Mouse (Mus musculus): ENCODE measurements around the gene Misp.

Misp gene

DNA sequence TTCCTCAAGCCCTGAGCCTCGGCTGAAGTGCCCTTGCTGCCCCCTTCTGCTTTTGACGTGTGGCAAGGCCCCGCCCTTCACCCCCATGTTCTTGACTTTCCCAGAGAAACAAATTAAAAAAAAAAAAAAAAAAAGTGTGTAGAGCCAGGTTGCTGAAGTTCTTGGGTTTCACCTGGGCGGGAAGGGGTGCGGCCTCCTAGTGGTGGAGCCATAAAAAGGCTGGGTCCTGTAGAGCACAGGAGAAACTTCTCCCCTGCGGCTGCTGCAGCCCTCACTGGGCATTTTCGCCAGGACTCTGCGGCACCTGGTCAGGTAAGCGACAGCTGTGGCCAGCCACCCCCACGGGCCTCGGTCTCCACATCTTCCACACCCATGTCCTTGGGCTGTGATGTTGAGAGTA lies at the start of gene Misp:
Misp (plus strand) TSS at position 208 of the 400 bp plus-strand sequence.
- in situ Hi-C loops (cut with MboI, MseI): no loop called here

DNA sequence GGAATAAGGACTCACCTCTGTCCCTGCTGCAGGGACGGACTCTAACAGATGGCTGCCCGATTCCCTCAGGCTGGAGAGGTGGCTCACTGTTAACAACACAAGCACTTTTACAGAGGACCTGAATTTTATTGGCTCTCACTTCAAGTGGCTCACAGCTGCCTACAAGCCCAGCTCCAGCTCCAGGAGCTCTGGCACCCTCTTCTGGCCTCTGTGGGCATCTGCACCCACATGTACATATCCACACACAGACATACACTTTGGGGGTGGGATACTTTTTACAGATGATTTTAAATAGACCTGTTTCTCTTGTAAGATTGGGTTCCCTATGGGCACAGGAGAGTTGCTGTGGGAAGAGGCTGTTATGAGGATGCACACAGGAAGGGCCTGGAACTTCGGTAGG lies 48.5 kb upstream of the Misp start:
- in situ Hi-C loops (cut with MboI, MseI): no loop called here

DNA sequence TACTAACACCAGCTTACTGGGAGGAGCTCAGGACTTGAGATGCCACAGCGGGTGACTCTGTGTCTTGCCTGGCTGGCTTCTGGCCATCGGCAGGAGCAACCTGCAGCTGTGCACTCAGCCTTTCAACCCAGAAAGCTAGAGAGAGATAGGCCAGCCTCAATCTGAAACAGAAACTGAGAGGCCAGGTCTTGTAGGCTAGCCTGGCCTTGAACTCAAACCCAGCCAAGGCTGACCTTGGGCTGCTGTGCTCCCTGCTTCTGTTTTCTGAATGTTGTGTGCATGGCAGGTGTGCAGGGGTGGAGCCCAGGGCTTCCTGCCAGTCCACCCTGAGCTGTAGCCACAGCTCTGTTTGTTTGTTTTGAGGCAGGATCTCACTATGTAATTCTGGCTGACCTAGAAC lies 47.6 kb upstream of the Misp start:
- in situ Hi-C loops (cut with MboI, MseI): no loop called here

DNA sequence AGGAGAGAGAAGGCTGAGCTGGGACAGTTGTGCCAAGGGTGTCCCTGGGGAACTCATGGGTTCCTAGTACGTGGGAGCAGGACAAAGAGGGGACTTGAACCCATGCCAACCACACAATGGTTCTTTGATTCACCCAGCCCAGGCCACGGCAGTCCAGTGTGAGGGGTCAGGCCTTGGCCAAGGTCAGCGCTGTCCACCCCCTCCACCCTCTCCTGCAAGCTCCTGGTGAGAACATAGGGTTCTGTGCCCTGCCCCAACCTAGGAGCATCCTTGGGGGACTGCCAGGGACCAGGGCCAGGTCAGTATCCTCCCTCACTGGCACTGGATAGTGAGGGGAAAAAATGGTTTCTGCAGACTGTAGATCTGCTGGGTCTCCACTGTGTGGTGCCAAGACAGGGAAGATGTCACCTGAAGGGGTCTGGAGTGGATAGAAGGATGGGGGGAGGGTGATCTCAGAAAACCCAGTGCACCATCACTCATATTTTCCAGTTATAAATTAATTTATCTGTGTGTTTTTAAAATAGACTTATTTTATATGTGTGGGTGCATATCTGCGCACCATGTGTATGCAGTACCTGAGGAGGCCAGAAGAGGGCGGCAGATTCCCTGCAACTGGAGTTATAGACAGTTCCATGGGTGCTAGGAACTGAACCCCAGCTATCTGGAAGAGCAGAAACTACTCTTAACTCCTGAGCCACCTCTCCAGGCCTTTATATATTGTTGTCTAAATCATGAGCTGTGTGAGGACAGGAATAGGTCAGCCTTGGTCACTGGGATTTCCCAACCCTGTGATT lies 46.1 kb upstream of the Misp start:
- in situ Hi-C loops (cut with MboI, MseI): no loop called here

DNA sequence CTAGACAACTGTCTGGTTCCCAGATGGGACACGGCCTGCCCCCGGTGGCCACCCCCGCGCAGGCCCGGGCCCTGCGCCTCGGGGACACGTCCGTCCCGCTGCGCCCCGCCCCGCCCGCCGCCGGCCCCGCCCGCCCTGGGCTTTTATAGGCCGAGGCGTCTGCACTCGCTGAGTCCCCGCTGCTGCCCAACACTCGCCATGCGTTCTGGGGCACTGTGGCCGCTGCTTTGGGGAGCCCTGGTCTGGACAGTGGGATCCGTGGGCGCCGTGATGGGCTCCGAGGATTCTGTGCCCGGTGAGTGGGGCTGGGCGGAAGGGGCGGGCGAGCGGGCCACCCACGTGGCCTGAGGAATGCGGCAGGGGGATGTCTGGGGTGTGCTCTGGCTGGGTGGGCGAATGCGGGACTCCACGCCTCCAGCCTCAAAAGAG lies 43.7 kb upstream of the Misp start, which contains the start of gene Fstl3:
Fstl3 (plus strand) TSS at position 170 of the 429 bp plus-strand sequence.
- in situ Hi-C loops (cut with MboI, MseI): no loop called here

DNA sequence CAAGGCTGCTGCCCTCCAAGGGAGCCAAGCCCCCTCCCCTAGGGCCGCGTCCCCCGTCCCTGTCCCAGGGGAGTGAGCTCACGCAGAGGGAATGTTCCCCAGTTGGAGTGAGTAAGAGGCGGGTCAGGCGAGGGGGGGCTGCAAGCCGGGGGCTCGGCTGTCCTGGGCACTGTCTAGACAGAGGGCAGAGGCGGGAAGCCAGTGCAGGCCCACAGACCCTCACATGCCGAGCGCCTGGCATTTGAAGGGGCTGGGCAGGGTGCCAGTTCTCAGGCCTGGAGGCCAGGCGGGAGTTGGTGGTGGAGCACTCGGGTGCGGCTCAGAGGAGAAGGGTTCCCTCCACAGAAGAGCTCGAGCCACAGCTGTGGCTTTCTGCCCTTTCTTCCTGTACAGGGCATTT lies 42.8 kb upstream of the Misp start:
- in situ Hi-C loops (cut with MboI, MseI): no loop called here

DNA sequence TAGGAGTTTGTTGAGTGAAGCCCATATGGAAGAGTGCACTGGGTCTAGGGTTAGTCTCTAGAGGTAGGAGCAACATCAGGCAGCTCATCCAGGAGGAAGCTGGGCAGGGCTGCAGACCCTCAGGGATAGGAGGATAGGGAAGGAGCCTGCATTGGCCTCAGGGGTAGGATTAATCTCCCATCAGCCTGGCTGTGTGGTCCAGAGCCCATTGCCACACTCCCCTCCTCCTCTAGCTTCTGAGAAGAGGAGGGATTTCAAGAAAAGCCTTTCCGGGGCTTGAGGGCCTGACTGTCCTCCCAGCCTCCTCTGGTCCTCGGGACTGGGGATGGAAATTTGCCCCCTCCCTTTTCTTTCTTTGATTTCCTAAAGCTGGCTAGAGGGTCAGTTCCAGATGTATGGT lies 41.6 kb upstream of the Misp start:
- in situ Hi-C loops (cut with MboI, MseI): no loop called here

DNA sequence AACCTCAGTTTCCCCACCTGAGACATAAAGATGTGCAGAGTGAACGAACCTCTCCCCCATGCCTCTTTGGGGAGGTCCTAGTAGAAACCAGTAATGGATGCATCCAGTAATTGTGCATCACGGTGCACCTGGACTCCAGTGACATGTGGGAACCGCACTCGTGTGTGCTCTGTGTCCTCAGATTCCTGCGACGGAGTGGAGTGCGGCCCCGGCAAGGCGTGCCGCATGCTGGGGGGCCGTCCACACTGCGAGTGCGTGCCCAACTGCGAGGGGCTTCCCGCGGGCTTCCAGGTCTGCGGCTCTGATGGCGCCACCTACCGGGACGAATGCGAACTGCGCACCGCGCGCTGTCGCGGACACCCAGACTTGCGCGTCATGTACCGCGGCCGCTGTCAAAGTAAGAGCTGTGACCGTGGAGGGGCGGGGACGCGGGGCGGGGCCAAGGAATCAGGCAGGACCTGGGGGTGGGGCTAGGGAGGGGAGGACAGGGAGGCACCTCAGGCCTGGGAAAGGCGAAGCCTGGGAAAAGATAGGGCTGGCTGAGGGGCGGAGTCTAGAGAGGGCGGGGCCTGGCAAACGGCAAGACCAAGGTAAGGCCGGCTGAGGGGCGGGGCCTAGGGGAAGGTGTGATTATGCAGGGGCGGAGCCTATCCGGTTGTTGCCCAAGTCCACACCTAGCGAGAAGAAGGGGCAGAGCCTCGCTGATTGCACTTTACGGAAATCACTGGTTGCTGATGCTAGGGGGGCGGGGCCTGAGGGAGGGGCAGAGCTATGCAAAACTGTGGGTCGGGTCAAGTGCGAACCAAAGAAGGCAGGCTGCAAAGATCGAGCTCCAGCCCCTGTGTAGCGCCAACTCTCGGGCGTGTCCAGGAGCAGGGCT lies 40.8 kb upstream of the Misp start:
- in situ Hi-C loops (cut with MboI, MseI): loop anchor here (5.0 kb wide), 1 partner anchor 88 kb away; no protein-coding TSS in a partner anchor

DNA sequence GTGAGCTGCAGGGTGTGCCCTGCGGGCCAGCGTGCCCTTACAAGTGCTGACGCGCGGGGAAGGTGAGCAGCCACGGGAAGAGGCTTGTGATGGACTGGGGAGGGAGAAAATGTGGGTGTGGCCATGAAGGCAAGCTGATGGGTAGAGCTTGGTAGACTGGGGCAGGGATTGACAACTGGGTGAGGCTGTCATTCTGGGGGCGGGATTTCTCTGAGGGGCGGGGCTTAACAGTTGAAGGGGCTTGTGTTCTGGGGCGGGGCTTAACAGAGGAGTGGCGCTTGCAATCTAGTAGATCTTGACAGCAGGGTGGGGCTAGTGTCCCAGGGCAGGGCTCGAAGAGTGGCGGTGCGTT lies 40.1 kb upstream of the Misp start:
- in situ Hi-C loops (cut with MboI, MseI): loop anchor here (5.0 kb wide), 1 partner anchor 88 kb away; no protein-coding TSS in a partner anchor

DNA sequence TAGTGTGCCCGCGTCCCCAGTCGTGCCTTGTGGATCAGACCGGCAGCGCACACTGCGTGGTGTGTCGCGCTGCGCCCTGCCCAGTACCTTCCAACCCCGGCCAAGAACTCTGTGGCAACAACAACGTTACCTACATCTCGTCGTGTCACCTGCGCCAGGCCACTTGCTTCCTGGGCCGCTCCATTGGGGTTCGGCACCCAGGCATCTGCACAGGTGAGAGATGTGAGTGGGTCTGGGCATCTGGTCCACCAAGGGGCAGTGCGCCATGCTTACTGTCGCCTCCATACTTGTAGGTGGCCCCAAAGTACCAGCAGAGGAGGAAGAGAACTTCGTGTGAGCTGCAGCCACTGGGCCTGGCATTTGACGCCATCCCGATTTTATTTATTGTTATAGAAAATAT lies 39.6 kb upstream of the Misp start:
- in situ Hi-C loops (cut with MboI, MseI): loop anchor here (5.0 kb wide), 1 partner anchor 89 kb away; no protein-coding TSS in a partner anchor

DNA sequence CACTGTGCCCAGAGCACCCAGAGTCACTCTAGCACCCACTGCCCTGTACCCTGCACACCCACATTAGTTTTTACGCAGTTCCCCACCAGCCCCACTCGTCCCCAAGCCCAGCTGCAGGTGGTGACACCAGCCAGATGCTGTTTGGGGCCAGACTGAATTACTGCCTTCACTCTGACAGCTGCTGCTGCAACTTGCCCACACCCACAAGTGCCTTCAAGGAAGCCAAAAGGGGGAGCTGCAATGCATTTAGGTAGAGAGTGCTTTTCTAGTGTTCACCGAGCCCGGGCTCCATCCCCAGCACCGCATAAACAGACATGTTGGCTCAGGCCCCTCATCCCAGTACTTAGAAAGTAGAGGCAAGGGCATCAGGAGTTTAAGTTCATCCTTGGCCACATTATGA lies 38.8 kb upstream of the Misp start:
- in situ Hi-C loops (cut with MboI, MseI): loop anchor here (5.0 kb wide), 1 partner anchor 90 kb away; no protein-coding TSS in a partner anchor

DNA sequence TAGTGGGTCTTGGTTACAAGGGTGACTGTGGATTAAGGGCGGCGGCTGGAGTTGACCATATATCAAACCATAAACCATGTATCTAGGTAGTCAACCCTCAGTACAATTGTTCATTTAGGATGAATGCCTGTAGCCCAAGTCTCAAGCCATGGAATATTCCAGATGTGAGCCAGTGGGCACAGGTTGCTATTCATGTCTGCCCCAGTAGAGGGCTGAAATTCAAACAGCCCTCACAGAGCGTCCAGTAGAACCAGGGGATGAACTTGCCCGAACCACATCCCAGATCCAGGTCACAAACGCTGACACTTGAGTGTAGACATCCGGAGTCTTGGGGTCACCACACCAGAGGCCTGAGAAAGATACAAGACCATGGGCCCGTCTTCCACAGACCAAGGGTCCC lies 37.7 kb upstream of the Misp start:
- in situ Hi-C loops (cut with MboI, MseI): loop anchor here (5.0 kb wide), 1 partner anchor 91 kb away; no protein-coding TSS in a partner anchor

DNA sequence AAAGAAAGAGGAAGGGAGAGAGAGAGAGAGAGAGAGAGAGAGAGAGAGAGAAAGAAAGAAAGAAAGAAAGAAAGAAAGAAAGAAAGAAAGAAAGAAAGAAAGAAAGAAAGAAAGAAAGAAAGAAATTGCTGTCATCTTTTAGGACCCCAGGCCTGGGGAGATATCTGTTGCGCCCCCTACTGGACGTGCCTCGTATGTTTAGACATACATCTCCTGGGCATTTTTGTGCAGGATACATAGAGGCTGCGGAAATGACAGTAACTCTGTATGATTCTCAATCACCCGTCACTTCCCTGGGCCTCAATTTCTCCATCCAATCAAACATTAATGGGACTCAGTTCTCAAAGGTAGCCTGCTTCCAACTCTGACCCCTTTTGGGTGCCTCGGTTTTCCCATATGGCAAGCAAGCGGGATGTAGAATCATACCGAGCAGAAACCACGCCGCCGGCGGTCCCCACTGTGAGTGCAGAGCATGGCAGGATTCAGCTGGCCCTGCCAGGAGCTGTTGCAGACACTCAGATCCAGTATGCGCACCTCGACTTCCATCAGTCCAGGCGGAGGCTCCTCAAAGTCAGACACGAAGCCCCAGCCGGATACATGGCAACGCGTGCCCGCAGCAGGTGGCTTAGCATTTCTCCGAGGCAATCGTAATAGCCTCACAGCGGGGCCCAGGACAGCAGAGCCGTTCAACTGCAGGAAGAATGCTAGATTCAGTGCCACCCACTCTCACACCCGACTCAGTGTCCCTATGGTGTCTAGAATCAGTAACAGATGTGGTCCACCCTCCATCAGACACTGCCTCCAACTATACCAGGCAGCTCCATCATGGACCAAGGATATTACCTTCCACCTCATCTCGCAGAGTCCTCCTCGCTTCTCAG lies 36.6 kb upstream of the Misp start:
- in situ Hi-C loops (cut with MboI, MseI): loop anchor here (5.0 kb wide), 1 partner anchor 92 kb away; no protein-coding TSS in a partner anchor

DNA sequence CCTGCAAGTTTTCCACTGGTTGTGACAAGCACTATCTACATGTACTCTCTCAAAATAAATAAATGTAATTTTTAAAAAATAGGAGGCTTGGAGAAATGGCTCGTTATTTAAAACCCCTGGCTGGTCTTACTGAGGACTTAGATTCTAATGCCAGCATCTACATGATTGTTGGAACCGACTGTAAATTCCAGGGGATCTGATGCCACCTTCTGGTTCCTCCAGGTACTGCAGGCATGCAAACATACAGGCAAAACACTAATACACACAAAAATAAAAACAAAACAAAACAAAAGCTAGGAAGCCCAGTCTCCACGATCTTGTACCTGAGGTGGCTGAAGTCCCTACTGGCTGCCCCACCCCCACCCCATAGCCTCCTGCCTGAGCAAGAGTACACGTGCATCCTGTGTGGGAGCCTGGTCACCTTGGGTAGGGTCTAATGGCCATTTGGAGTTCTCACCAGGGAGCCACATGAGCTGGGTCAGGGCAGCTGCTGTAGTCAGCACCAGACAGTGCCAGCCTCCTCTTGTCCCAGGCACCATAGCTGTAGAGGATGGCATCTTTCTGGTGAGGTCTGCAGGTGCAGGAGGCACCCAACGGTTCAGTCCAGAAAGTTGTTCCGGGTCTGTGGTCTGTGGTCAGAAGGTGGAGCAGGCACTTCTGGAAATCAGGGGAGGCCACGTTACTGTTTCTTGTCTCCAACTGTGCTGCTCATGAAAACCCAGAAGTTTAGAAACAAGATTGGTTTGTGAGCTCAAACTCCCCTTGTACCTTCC lies 32.2 kb upstream of the Misp start:
- in situ Hi-C loops (cut with MboI, MseI): loop anchor here (5.0 kb wide), 1 partner anchor 76 kb away; no protein-coding TSS in a partner anchor

DNA sequence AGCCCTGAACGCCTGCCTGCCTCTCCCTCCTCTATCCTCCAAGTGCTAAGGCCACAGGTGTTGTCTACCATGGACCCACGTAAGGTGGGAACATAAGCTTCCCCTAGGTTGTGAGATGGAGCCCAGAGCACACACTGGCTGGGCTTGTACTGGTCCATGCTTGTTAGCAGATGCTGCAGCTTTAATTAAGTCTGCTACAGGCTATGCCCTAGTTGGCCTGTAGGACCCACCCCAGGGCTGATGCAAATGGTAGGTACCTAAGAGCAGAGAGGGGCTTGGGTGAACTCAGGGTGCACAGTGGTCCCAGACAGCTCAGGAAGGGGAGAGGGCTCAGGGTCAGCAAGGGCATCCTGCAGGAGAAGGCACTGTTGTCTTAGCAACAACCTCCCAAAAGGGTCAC lies 31.2 kb upstream of the Misp start:
- in situ Hi-C loops (cut with MboI, MseI): loop anchor here (5.0 kb wide), 1 partner anchor 77 kb away; no protein-coding TSS in a partner anchor

DNA sequence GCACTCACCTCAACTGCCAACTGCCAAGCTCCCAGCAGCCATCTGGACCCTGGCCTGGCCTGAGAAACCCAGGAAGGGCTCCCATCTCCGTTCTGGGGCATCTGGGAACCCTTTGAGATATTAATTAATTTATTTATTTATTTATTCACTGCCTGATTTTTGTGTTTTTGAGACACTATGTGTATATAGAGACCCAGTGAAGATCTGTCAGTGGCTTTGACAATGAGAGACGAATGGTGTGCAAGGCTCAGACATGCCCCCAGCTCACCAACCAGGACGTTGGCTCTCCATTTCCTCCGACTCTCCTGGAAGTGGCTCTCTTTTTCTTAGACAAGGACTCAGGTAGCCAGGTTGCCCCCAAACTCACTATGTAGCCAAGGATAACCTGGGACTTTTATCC lies 29.9 kb upstream of the Misp start, which contains the start of gene Prss57:
Prss57 (minus strand) TSS at position 101 of the 400 bp plus-strand sequence.
- in situ Hi-C loops (cut with MboI, MseI): no loop called here

DNA sequence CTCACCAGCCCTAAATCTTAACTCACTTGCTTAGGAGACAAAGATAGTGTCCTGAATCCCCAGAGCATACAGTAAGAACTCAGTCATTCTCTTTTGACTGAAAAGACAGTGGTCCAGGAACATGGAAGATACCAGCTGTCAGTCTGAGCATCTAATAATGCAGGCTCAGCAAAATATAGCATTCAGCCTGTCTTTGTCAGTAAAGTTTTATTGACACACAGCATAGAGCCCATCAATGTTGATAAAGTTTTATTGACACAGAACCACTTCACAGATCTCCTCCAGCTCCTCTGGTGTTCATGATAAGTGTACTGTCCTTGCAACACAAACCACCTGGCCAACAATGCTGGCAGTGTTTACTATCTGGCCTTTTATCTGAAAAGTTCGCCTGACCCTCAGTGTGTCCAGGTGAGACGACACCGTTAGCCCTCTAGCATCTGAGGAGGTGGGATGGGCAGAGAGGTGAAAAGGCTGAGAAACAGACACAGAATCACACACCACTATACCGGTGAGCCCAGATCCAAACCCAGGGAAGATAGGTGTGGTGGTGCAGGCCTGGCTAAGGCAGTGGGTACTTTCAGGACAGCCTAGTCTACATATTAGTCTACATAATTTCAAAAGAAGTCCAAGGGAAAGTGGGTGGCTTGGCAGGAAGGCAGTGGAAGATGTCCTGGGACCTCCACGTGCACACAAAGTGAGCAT lies 28.3 kb upstream of the Misp start:
- in situ Hi-C loops (cut with MboI, MseI): no loop called here

DNA sequence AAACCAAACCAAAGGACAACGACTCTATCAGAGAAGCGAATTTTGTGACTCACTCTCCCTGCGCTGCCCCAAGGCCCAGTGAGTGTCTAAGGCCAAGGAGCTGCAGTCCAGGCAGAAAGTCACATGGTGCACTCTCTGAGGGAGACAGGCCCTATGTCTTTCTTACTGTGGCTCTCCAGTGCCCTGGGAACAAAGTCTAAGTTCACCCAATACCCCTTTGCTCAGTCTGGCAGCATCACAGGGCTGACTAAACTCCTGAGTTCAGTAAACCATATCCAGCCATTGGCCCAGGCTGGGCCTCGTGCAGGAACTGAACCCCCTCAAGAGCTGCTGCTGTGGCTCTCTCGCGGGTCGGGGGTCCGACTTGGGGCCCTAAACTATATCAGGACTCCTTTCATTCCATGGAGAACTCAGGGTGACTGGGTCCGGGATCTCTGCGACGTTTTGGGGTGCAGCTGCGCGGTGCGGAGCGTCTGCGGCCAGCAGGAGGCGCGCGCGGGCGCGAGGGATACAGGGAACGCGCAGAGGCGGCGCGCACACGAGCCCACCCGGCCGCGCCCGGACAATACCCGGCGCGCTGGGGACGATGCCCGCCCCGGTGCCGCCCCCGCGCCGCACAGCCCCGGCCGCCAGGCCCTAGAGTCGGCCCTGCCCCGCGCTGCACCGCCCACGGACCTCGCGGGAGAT lies 27.6 kb upstream of the Misp start, which contains the start of gene Palm:
Palm (plus strand) TSS at position 522 of the 687 bp plus-strand sequence.
- in situ Hi-C loops (cut with MboI, MseI): no loop called here
